Mouse (Mus musculus): ENCODE results near the gene Gpld1.

The Gpld1 gene

DNA sequence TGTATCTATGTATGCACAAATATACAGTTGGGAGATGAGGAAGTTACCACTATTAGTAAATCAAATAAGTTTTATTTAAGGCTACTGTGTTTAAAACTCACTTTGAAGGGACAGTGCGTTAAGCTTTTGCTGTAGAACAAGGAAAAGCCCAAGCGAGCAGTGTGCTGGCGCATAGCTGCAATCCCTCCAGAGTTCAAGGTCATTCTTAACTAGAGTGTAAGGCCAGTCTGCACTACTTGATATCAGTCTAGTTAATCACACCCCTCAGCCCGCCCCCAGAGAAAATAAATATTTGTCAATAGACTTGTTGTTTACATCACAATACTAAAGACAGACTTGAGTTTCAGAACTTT, 77.6 kb downstream of the Gpld1 start:
- no peak for DNase-seq (ENCODE audit: low spot score in 2 of 2)

DNA sequence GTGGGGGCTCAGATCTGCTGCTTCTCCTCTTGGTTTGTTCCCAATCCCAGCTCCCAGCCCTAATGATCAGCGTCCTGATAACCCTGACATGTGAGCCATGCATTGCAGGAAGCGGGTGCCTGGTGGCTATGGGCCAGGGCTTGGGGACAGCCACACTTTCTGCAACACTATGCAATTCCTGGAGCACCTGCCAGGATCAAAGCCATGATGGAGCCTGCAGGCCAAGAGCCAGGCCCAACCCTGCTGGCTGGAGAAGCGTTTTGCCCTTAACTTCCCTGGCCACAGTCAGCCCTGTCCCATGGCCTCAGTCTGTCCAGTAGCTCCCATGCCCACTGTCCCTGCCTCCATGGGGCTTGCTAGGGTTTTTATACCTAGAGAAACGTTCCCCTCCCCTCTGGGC, 79.4 kb downstream of the Gpld1 start:
- DNase-seq (ENCODE audit: low spot score in 2 of 2): no peak

DNA sequence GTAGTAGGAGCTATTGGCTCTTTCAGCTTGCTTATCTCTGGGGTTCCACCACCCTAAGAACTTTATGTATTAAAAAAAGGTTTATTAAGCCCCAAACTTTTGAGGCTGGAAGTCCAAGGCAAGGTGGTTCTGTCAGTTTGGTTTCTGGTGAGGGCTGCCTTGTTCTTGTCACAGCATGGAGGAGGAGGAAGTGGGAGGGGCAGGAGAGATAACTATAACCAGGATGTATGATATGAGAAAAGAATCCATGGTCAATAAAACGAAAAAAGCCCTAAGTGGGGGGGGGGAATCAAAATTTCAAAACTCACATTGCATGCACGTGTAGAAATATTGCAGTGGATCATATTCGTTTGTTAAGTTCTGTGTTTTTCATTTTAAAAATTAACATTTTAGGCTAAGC, 80.2 kb downstream of the Gpld1 start:
- DNase-seq (ENCODE audit: low spot score in 2 of 2): no peak

DNA sequence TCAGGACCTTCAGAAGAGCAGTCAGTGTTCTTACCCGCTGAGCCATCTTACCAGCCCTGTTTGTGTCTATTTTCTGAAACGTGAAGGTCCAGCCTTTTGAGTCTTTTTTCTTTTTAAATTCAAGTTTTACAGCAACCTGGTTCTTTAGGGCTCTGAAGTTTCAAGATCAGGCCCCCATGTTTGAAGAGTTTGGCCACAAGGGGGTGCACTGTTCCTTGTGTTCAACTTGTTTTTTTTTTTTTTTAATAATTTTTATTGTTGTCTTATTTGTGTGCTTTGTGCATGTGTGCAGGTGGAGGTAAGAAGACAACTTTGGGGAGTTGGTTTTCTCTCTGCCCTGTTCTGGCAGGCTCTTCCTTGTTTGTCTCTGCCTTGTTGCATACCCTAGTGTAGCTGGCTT, 81.7 kb downstream of the Gpld1 start:
- DNase-seq (ENCODE audit: low spot score in 2 of 2): peak in 1 of 2 experiments; percentile 15

DNA sequence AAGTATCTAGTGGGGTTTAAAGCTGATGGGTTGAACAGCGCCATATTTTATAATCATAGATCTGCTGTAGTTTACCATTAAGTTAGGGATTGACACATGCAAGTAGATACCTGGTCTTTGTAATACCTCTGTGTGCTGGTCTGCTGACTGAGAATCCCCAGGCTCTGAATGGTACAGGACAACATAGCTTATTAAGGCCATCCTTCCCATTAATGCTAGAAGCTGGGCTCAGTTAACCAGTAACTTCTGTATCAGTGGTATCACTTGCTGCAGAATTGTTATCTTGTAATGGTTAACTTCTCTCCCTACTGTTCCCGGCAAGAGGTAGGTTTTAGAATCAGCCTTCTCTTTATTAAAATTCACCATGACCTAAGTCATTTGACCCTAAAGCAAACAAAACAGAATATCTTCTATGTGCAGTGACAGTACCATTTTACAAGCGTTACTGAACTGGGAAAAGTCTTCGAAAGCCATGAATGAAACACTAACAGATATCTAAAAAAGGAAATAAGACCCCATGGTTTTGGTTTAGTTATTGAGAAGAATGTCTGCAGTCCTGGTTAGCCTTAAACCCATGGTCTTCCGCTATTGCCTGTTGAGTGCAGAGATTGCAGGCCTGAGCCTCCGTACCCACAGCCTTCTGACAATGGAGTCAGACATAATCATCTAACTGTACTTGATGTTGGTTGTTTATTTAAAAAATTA, 83.6 kb downstream of the Gpld1 start:
- DNase-seq (ENCODE audit: low spot score in 2 of 2): no peak

DNA sequence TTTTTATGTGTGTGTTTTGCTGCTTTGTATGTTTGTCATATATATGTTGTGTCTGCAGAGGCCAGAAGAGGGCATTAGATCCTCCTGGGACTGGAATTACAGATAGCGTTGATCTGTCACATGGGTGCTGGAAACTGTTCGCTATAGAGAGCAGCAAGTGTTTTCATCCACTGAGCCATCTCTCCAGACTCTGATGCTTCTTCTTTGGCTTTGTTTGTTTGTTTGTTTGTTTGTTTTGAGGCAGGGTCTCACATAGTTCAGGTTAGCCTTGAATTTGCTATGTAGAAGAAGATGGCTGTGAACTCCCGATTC, 84.1 kb downstream of the Gpld1 start:
- DNase-seq (ENCODE audit: low spot score in 2 of 2): no peak

DNA sequence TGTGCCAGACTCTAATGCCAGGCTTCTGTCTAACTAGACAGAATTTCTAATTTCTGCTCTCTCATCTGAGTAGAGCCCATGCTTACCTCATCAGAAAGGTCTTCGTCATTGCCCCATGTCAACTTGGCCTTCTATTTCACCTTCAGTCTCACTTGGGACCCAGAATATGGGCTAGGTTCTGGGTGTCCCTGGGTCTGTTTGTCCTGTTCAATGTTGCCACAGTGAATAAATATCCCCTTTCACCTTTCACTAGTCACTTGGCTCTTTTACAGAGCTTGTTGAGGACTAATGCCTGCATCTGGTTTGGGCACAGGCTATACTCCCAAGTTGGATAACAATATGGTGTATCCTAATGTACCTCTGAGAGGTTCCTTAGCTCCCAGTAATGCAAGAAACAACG, 96.5 kb downstream of the Gpld1 start:
- no peak for DNase-seq (ENCODE audit: low spot score in 2 of 2)

Measured in spleen, postnatal 14 days (tissue).